Mouse (Mus musculus) stomach, postnatal 0 days (tissue): Measurements from ENCODE around the gene Xlr3b.
"Not testable (repeated sequence)": the region's sequence is repeated elsewhere in the genome, so short reads cannot be mapped to it uniquely, and the experiment has no call there.

Experiments
- CTCF ChIP-seq: IDR thresholded peaks from 2 replicates; pipeline ENCODE4 v1.5.1; 2016; ENCODE audit warnings: antibody characterized with exemption, low read depth, mild to moderate bottlenecking, moderate library complexity
- EP300 ChIP-seq: optimal IDR thresholded peaks from 2 replicates; pipeline ENCODE3; 2016; ENCODE audit warnings: antibody characterized with exemption

DNA sequence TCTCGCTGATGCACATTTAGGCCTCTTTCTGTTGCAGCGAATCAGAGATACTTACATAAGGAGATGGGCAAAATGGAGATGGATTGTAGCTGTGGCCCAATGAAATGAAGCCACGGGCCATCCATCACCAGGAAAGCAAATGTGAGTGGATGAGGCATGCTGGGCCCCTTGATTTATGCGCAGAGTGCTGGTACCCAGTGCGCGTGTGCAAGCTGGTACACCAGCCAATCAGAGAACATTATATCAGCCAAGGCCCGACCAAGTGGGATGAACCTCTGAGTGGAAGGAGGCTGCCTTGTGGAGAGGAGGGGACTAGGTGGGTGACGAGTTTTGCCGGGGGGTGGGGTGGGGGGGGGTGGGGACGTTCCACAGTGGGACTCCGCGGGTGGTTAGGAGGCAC, at the start of gene Xlr3b:
- TF ChIP-seq CTCF, EP300: not testable (repeated sequence)
